Mouse (Mus musculus) spleen, adult 2 months (tissue): ENCODE data around the gene Zfp664.

Experiments used
- CTCF ChIP-seq: fragments of 200-500 bp; IDR thresholded peaks from 2 replicates; pipeline ENCODE4 v1.5.1; 2011; ENCODE audit warnings: mild to moderate bottlenecking, inconsistent platforms; ENCODE audit not compliant: insufficient read depth, insufficient read length, insufficient replicate concordance; ENCODE audit errors: extremely low read depth
- POLR2A ChIP-seq: fragments of 200-500 bp; IDR thresholded peaks from 2 replicates; pipeline ENCODE4 v1.6.1; 2011; ENCODE audit warnings: low read depth, low read length, inconsistent platforms

DNA sequence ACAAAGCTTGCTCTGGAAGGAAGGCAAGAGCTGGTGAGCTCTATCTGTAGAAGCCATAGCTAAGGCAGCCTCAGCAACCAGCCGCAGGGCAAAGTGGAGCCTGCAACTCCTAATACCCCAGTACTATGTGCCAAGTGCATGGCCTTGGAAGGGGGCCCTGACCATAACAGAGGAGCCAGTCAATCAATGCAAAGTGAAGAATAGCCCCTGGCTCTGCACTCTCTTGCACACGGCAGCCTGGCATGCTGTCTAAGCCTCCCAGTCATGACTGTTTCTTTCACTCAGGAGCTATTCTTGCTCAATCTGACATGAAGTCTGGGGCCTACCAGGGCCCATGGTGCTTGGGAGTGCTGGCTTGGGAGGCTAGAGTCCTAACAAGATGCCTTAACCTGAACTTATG lies 21.8 kb upstream of the Zfp664 start:
- TF ChIP-seq CTCF (no peak), POLR2A (no peak)
